Mouse (Mus musculus): ENCODE data around the gene Gm13691. TPM values are rescaled to one million over a fixed set of nuclear protein-coding genes. Genes with fewer than 3 reads are reported as not detected.
"Not testable (repeated sequence)": the region's sequence is repeated elsewhere in the genome, so short reads cannot be mapped to it uniquely, and the experiment has no call there.

Gm13691 gene
- polyA plus RNA-seq (2011; ENCODE audit: insufficient read depth, insufficient read length, low replicate concordance, missing spikeins) = not detected in 2 replicates

GRCm38 (mm10) chr2:83990253-83990652, at the start of gene Gm13691:
Gene Gm13691 (plus strand): TSS chr2:83990553.
- H3K27ac ChIP-seq (ENCODE audit: control insufficient read depth, insufficient read depth, low read depth, low read length, poor library complexity); H3K4me3 ChIP-seq (replicated peaks; ENCODE audit: control insufficient read depth, low read depth, low read length); H3K4me1 ChIP-seq (ENCODE audit: control insufficient read depth, insufficient read depth, low read length): not testable (repeated sequence)
- no CpG with 5 or more reads among the region's 6 CpGs for WGBS

- H3K27ac ChIP-seq (ENCODE audit: control insufficient read depth, insufficient read depth, low read depth, low read length, poor library complexity) = no peak within 1 kb of the TSS
- TF ChIP-seq CTCF (IDR thresholded peaks at IDR 0.05; ENCODE audit: control insufficient read depth, insufficient read depth, low read length) (no peak), POLR2A (IDR thresholded peaks at IDR 0.05; ENCODE audit: borderline replicate concordance, control insufficient read depth, low read depth, low read length) (no peak)
- WGBS = 1% methylated on average over 20 of the region's 20 CpGs
- H3K4me1 ChIP-seq (ENCODE audit: control insufficient read depth, insufficient read depth, low read length) = no peaks in the 10 kb centered on the region
- H3K4me3 ChIP-seq (replicated peaks; ENCODE audit: control insufficient read depth, low read depth, low read length) = no peak within 1 kb of the TSS
Measured at GRCm38 (mm10) chr2:83940931-83941361, 49.4 kb upstream of the Gm13691 start, which contains the start of gene Zswim2. Gene Zswim2 (minus strand): TSS chr2:83941228.

- 13% methylated on average over 3 of the region's 3 CpGs for WGBS
- Histone ChIP-seq H3K4me1 (ENCODE audit: control insufficient read depth, insufficient read depth, low read length) (no peaks in the 10 kb centered on the region), H3K27ac (ENCODE audit: control insufficient read depth, insufficient read depth, low read depth, low read length, poor library complexity) (no peak overlapping the region), H3K4me3 (replicated peaks; ENCODE audit: control insufficient read depth, low read depth, low read length) (no peak overlapping the region)
- TF ChIP-seq CTCF (IDR thresholded peaks at IDR 0.05; ENCODE audit: control insufficient read depth, insufficient read depth, low read length) (no peak), POLR2A (IDR thresholded peaks at IDR 0.05; ENCODE audit: borderline replicate concordance, control insufficient read depth, low read depth, low read length) (no peak)
Measured at GRCm38 (mm10) chr2:83941378-83941777, 49.0 kb upstream of the Gm13691 start.

GRCm38 (mm10) chr2:83941792-83942191, 48.6 kb upstream of the Gm13691 start:
- TF ChIP-seq CTCF (IDR thresholded peaks at IDR 0.05; ENCODE audit: control insufficient read depth, insufficient read depth, low read length) (no peak), POLR2A (IDR thresholded peaks at IDR 0.05; ENCODE audit: borderline replicate concordance, control insufficient read depth, low read depth, low read length) (no peak)
- Histone ChIP-seq H3K4me3 (replicated peaks; ENCODE audit: control insufficient read depth, low read depth, low read length) (no peak overlapping the region), H3K27ac (ENCODE audit: control insufficient read depth, insufficient read depth, low read depth, low read length, poor library complexity) (no peak overlapping the region), H3K4me1 (ENCODE audit: control insufficient read depth, insufficient read depth, low read length) (no peaks in the 10 kb centered on the region)
- 15% methylated on average over 4 of the region's 4 CpGs for WGBS

- H3K4me3 ChIP-seq (replicated peaks; ENCODE audit: control insufficient read depth, low read depth, low read length) = not testable (repeated sequence)
Measured at GRCm38 (mm10) chr2:83955393-83955792, 35.0 kb upstream of the Gm13691 start, which contains the start of gene Gm13698. Gene Gm13698 (plus strand): TSS chr2:83955693.

GRCm38 (mm10) chr2:83961203-83961602, 29.1 kb upstream of the Gm13691 start, which contains the start of gene Gm13693:
Gene Gm13693 (plus strand): TSS chr2:83961503.
- H3K4me1 ChIP-seq (ENCODE audit: control insufficient read depth, insufficient read depth, low read length); H3K4me3 ChIP-seq (replicated peaks; ENCODE audit: control insufficient read depth, low read depth, low read length); H3K27ac ChIP-seq (ENCODE audit: control insufficient read depth, insufficient read depth, low read depth, low read length, poor library complexity): not testable (repeated sequence)
- WGBS = no CpG with 5 or more reads among the region's 6 CpGs

More at GRCm38 (mm10) chr2:83955393-83955792, 35.0 kb upstream of the Gm13691 start, which contains the start of gene Gm13698:
- whole genome bisulfite sequencing = no CpG with 5 or more reads among the region's 6 CpGs
- not testable (repeated sequence) for H3K27ac ChIP-seq (ENCODE audit: control insufficient read depth, insufficient read depth, low read depth, low read length, poor library complexity); H3K4me1 ChIP-seq (ENCODE audit: control insufficient read depth, insufficient read depth, low read length)

- no CpG with 5 or more reads among the region's 6 CpGs for WGBS
- not testable (repeated sequence) for H3K4me1 ChIP-seq (ENCODE audit: control insufficient read depth, insufficient read depth, low read length); H3K27ac ChIP-seq (ENCODE audit: control insufficient read depth, insufficient read depth, low read depth, low read length, poor library complexity); H3K4me3 ChIP-seq (replicated peaks; ENCODE audit: control insufficient read depth, low read depth, low read length)
Measured at GRCm38 (mm10) chr2:83967013-83967412, 23.3 kb upstream of the Gm13691 start, which contains the start of gene Gm13695. Gene Gm13695 (plus strand): TSS chr2:83967313.

GRCm38 (mm10) chr2:83972823-83973222, 17.5 kb upstream of the Gm13691 start, which contains the start of gene Gm13696:
Gene Gm13696 (plus strand): TSS chr2:83973123.
- not testable (repeated sequence) for H3K4me1 ChIP-seq (ENCODE audit: control insufficient read depth, insufficient read depth, low read length); H3K27ac ChIP-seq (ENCODE audit: control insufficient read depth, insufficient read depth, low read depth, low read length, poor library complexity); H3K4me3 ChIP-seq (replicated peaks; ENCODE audit: control insufficient read depth, low read depth, low read length)
- no CpG with 5 or more reads among the region's 6 CpGs for WGBS

- WGBS = no CpG with 5 or more reads among the region's 6 CpGs
- not testable (repeated sequence) for H3K4me1 ChIP-seq (ENCODE audit: control insufficient read depth, insufficient read depth, low read length); H3K27ac ChIP-seq (ENCODE audit: control insufficient read depth, insufficient read depth, low read depth, low read length, poor library complexity); H3K4me3 ChIP-seq (replicated peaks; ENCODE audit: control insufficient read depth, low read depth, low read length)
Measured at GRCm38 (mm10) chr2:83978633-83979032, 11.7 kb upstream of the Gm13691 start, which contains the start of gene Gm13694. Gene Gm13694 (plus strand): TSS chr2:83978933.

GRCm38 (mm10) chr2:83984443-83984842, 5.9 kb upstream of the Gm13691 start, which contains the start of gene Gm13697:
Gene Gm13697 (plus strand): TSS chr2:83984743.
- not testable (repeated sequence) for H3K4me1 ChIP-seq (ENCODE audit: control insufficient read depth, insufficient read depth, low read length); H3K4me3 ChIP-seq (replicated peaks; ENCODE audit: control insufficient read depth, low read depth, low read length); H3K27ac ChIP-seq (ENCODE audit: control insufficient read depth, insufficient read depth, low read depth, low read length, poor library complexity)
- no CpG with 5 or more reads among the region's 6 CpGs for WGBS

GRCm38 (mm10) chr2:83993639-83994255, 3.4 kb downstream of the Gm13691 start:
- not testable (repeated sequence) for H3K27ac ChIP-seq (ENCODE audit: control insufficient read depth, insufficient read depth, low read depth, low read length, poor library complexity); H3K4me3 ChIP-seq (replicated peaks; ENCODE audit: control insufficient read depth, low read depth, low read length); H3K4me1 ChIP-seq (ENCODE audit: control insufficient read depth, insufficient read depth, low read length)
- WGBS = 0% methylated on average over 8 of the region's 9 CpGs

- 62% methylated on average over 2 of the region's 3 CpGs for WGBS
- H3K27ac ChIP-seq (ENCODE audit: control insufficient read depth, insufficient read depth, low read depth, low read length, poor library complexity); H3K4me1 ChIP-seq (ENCODE audit: control insufficient read depth, insufficient read depth, low read length); H3K4me3 ChIP-seq (replicated peaks; ENCODE audit: control insufficient read depth, low read depth, low read length): not testable (repeated sequence)
Measured at GRCm38 (mm10) chr2:83994526-83994925, 4.2 kb downstream of the Gm13691 start.
